Mouse (Mus musculus) cerebellum, adult 9-11 months (tissue): ENCODE results near the gene Gm10837.

Experiments used
- DNase-seq: peaks from one replicate; pipeline ENCODE4 v3.0.0; 2022

Gm10837 gene

DNA sequence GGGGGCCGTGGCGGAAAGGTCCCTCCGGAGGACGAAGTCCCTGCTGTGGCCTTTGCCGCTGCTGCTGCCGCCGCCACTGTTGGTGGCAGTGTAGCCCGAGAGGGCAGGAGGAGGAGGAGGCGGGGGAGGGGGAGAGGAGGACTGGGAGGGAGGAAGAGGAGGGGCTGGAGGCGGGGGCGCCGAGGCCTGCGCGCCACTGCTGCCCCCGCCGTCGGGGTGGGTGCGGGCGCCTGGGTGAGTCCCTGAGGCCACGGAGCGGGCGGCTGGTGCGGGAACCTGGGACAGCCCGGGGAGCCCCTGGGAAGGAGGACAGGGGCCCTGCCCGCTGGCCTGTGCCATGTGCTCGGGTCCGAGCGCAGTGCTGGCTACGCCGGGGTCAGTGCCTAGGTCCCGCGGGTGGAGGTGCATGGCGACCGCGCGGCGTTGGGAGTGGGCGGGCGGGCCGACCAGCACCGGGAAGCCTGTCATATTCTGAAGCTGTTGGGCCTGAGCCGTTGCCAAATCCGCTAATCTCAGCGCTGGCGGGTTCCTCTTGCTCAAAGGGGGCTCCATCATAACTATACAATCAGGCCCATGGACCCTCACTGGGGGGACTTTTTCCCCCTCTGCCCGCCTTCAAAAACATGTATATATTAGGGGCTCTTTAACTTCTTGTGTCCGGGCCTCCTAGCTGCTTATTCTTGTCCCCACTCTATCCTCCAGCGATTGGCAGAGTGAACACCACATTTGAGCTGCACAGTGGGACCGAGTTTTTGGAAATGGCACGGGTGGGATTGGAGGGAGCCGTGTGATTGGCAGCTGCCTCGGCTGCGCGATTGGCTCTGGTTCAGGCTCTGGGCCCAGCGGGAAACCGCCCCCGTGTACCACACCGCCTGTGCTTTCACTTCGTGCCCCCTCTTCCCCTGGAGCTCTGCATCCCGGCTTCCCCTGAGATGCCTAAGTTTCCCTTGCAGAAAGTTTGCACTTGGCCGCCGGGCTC lies 25.3 kb upstream of the Gm10837 start, which contains the start of gene Zic5:
Gene Zic5 (minus strand): TSS at position 915 of the 979 bp plus-strand sequence.
- peak; percentile 93 for DNase-seq

DNA sequence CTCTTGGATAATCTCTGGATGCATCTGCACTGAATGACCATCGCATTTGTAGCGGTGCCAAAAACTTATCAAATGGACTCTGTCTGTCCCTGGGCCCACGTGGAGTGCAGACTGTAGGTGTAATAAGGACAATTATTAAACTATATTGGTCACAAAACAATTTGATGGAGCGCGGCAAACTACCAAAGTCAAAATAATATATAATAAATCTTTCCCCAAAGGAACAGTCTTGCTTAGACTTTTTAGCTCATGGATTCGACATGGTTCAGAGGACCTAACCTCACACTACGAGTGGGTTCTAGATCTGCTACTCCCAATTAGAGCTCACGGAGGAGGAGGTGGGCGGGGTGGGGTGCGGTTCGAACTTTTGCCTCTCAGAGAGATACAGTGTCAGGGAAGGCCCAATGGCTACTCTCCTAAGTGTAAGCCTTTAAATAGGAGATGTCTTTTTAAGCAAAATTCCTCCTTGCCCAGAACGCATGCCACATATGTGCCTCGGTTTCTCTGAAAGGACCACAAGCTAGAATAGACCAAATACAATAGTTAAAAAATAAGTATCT lies 24.4 kb upstream of the Gm10837 start:
- DNase-seq, result no peak

- DNase-seq, result no peak
Measured at GRCm38 (mm10) chr14:122466756-122467362, 23.5 kb upstream of the Gm10837 start.

DNA sequence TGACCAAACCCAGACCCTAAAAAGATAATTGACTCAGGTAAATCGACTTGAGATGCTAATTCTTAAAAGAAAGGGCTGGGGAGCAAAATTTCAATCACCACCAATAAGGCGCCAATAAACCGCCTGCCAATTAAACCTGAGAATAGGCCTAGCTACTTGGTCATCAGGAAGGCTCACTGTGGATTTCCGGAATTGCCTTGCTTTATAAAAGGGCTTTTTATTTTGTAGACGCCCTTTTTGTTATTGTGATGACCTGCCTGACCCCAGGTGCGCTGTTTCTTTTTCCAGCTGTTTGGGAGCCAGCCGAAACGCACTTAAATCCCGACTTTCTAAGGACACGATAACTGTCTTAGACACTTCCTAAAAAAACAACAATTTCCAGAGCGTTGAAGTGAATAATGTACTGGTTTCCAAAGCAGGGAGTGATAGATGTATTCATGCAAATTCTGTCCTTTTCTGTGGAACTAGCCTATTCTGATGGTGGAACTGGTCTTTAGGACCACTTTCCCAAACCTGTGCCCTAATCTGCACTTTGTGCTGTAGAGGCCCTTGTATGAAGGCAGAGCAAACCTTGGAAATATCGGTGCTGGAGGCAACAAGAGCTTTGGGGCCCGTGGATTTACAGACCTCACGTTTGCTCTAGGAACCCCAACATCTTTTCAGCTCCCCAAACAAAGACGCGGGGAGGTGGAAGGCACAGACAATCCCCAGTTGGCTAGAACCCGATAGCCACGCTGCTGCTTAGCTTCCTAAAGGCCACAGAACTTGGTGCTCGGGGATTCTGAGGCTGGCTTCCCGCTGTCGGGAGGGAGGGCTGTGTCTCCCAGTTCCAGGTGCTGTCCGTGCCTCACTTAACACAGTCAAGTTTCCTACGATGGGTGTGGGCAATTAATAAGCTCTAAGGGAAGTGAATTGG lies 22.2 kb upstream of the Gm10837 start:
- peak; percentile 61 for DNase-seq

GRCm38 (mm10) chr14:122468971-122469755 lies 21.2 kb upstream of the Gm10837 start:
- peak; percentile 61 for DNase-seq

- DNase-seq, result peak; percentile 65
Measured at GRCm38 (mm10) chr14:122471449-122472085, 18.8 kb upstream of the Gm10837 start.

DNA sequence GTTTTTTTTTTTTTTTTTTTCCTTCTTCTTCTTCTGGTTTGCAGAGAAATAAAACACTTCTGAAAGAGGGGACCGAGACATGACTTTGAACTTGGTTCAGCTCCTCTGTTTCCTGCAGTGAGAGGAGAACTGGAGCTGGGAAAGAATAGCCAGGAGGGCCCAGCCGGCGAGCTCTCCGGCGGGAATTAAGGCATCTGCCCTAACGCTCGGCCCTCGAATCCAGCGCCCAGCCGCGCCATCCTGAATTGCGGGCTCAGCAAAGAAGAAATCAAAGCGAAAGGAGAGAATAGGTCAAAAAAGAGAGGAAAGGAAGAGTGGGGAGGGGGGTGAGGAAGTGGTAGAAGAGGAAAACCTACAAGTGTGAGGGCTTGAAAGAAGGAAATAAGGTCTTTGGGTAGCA lies 18.2 kb upstream of the Gm10837 start:
- peak; percentile 55 for DNase-seq

GRCm38 (mm10) chr14:122472647-122473046 lies 17.7 kb upstream of the Gm10837 start:
- DNase-seq, result peak; percentile 57

DNA sequence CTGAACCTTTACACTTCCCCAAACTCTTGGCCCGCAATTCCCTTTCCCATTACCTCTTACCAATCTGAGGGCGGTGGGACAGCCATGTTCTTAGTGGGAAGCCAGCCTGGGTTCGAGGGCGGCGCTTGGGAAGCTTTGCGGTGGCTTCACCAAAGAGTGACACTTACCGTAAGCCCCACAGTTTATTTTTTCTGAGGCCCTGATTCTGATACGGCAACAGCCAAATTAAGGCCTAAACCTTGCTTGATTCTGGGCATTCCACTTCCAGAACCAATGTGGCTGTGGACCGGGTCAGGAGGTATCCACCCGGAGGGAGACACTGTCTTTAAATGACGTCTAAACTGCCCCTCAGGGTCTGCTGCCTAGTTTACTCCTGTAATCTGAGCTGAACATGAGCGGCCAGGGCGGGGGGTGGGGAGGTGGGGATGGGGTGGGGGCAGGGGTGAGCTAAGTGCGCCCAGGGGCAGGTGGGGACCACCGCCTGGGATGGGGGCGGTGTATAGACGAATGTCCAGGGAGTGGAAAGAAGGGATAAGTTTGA lies 17.1 kb upstream of the Gm10837 start:
- DNase-seq, result peak; percentile 67

DNA sequence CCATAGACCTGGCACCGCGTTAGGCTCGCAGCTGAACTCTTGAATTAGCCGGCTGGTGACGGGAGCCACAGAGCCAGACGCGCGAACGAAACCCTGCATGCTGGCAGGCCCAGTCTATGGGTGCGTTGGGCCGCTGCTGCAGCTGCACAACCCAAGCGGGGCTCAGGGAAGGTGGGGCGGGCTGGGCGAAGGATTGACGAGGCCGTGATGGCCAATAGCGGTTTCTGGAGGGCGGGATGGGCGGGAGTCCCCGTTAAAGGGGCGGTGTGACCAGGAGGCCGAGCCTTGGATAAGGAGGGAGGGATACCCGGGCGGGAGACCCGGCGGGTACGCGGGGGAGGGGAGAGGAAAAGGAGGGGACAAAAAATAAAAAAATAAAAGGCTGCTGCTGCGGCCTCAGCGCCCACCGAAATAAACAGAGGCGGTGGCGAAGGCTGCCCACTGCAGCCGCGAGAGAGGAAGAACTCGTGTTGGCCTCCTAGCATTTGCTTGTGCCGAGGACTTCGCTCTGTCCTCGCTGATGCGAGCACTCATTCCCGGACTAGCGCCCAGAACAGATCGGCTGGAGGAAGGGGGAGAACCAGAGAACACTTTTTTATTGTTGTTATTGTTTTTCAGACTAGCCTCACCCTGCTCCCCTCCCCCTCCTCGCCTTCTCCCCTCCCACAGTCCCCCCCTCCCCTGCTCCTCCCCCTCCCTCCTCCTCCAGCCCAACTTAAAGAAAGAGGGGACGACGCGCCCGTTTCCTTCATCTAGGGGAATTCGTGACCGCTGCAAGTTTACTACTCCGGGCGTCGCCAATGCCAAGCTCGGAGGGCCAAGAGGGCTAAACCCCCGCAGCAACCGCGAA lies 16.1 kb upstream of the Gm10837 start:
- DNase-seq, result peak; percentile 92

DNA sequence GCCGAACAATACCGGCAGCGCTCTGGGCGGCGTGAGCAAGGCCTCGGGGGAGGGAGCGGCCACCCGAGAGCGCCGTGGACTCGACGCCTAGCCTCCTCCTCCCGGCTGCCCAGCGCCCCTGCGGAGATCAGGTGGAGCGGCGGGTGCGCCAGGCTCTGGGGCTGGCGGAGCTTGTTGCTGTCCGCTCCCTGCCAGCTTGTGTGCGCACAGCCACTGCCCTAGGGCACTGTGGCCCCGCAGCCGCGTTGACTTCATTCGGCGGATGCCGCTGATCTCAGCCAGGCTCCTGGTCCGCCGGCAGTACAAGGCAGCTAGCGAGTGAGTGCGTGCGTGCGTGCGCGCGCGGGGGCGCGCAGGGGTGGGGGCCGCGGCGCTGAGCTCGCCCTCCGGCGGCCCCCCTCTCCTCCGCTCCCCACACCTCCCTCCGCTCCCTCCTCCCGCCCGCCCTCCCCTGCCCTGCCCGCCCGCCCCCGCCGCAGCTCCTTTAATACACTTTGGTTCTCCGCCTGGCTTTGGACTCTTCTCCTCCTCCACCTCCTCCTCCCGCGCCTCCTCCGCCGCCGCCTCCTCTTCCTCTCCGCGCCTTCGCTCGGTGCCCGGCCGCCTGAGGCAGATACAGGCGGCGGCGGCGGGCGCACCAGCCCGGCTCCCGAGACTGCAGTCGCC lies 15.4 kb upstream of the Gm10837 start, which contains the start of gene Zic2:
Gene Zic2 (plus strand): TSS at position 545 of the 666 bp plus-strand sequence.
- peak; percentile 98 for DNase-seq

GRCm38 (mm10) chr14:122475557-122476040 lies 14.8 kb upstream of the Gm10837 start:
- DNase-seq, result no peak

- DNase-seq, result peak; percentile 61
Measured at GRCm38 (mm10) chr14:122476041-122476821, 14.2 kb upstream of the Gm10837 start.

DNA sequence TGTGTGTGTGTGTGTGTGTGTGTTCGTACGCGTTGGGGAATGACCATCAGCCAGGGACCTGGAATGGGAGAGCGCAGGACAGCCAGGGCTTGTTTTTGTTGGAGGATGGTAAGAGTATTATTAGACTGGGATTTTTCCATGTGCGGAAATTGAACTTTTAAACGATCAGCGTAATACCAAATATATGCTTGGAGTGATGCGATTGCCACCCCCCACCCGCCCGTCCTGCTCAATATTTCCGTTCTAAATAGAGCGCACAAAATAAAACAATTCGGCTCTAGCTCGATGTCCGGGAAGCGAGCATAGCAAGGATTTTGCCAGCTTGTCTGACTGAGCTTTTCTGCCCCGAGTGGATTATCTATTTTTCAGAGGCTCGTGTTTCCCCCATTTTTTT lies 13.6 kb upstream of the Gm10837 start:
- DNase-seq, result no peak

DNA sequence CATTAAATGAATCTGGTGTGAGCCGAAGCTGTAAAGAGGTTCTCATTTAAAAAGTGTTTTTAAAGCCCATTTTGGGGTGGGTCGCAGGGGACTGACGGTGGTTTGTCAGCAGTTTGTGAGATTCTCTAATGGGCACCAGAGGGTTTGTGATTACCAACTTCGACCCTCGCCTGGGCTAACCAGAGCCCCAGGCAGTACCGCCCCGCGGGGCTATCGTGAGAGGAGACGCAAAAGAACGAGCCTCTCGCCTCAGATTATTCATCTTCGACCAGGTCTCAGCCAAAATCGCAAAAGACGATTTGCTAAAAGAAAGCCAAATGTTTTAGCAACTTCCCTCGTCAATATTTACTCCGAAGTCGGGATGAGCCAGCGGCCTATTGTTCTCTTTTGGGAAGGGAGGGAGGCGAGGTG lies 13.1 kb upstream of the Gm10837 start:
- peak; percentile 24 for DNase-seq

- DNase-seq, result peak; percentile 19
Measured at GRCm38 (mm10) chr14:122477971-122478573, 12.3 kb upstream of the Gm10837 start.

- DNase-seq, result peak; percentile 68
Measured at GRCm38 (mm10) chr14:122478574-122479011, 11.8 kb upstream of the Gm10837 start.
